Mouse (Mus musculus): ENCODE measurements around the gene Gm49361.

The Gm49361 gene

DNA sequence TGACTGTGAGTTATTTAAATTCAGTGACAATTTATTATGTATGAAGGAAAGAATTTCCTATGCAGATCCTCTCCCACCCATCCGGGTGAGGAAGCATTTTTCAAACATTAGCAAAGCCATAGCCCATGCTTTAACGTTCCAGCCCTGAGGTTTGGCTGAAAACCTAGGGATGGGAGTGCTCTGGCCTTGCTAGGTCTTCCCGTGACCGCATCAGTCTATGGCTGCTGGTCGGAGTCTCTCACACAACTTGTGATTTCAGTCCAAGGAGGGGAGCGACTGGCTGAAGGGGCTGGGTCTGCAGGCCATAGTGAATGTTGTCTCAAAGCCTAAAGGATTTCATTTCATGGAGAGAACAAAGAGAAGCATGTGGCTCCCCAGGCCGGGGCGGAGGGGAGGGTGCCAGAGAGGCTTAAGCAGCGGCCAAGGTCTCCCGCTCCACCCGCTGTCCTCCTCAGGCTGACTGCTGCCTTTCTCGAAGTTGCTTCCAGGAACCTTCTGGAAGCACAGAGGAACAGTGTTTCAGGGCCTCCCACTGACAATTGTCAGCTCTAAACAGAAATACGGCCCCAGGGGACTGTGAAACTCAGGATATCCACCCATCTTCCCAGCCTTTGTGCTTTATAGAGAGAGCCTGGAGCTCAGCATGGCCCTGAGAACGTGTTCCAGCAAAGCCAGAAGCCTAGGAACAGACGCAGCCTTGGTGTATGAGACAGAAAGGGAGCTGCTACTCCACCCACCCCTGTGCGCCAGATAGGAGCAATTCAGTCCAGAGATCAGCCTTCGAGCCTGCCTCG is 38.6 kb downstream of the Gm49361 start:
- TF ChIP-seq GATA4 (IDR thresholded peaks at IDR 0.05; ENCODE audit: insufficient replicate concordance, low read length), result no peak

DNA sequence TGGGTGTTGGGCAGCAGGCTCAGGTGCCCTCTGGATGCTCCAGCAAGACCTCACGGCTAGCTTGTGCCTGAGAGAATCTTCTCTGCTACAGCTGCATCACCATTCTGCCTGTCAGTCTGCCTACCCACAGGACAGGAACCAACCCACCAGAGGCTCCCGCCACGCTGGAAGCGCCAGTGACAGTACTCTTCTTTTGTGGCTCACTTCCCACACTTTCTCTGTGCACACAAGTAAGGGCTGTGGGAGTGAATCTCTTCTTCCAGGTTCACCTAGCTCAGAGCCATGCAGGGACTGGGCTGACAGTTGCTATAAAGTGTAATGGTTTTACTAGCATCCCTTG is 39.2 kb downstream of the Gm49361 start:
- TF ChIP-seq GATA4 (IDR thresholded peaks at IDR 0.05; ENCODE audit: insufficient replicate concordance, low read length), result no peak

DNA sequence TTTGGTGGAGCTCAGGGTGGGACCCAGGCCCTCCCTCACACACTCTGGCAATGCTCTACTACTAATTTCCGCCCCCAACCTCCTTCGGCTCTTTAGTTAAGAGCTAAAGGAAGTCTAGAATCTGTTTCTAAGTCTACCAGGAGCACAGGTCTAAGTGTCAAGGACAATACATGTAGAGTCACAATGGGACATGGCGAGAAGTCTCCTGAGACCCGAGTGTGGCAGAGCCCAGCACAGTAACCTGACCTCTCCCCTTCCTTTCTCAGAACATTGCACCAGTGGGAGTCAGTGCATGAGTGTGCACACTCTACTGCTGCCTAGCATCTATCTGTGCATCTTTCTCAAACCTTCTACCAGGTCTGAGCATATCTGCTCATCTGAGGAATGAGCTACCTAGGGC is 40.1 kb downstream of the Gm49361 start:
- no peak for TF ChIP-seq GATA4 (IDR thresholded peaks at IDR 0.05; ENCODE audit: insufficient replicate concordance, low read length)

DNA sequence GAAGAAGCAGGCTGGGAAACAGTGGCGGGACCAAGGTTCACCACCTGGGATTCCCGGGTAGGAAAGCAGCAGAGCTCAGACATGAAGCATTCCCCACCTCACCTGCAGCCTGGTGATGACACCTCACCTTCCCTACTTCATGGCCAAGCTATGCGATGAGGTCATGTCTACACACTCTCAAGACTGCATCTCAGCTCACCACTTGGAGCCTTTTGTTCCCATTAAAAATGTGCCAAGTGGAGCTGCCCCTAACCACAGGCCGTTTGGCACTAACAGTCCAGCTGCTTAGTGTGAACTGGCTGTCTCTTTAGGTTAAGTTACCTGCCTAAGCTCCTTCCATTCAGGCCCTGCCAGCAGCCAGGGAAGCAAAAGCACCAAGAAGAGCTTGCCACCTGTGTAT is 40.8 kb downstream of the Gm49361 start:
- TF ChIP-seq GATA4 (IDR thresholded peaks at IDR 0.05; ENCODE audit: insufficient replicate concordance, low read length), result no peak

DNA sequence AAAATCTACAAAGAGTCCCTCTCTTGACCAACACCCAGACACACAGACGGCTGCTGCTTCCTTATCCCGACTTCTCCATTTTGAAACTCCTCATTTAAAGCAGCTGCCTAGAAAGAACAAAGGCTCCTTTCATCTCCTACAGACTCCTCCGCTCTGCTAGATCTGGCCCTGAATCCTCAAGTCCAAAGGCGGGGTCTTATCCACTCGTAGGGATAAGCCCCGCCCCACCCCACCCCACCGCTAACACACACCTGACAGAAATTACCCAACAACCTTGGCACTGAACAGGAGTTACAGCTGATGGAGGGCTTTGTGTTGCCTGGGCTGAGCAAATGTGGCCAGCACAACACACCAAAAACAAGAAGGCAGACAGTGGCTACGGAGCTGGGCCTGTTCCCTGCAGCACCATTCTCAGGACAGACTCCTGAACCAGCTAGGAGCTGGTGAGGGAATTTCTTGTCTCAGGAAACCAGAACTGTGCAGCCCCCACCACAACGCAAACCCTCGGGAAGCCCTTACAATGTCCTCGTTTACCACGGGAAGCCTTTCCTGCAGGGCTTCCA is 43.9 kb downstream of the Gm49361 start:
- no peak for TF ChIP-seq GATA4 (IDR thresholded peaks at IDR 0.05; ENCODE audit: insufficient replicate concordance, low read length)

DNA sequence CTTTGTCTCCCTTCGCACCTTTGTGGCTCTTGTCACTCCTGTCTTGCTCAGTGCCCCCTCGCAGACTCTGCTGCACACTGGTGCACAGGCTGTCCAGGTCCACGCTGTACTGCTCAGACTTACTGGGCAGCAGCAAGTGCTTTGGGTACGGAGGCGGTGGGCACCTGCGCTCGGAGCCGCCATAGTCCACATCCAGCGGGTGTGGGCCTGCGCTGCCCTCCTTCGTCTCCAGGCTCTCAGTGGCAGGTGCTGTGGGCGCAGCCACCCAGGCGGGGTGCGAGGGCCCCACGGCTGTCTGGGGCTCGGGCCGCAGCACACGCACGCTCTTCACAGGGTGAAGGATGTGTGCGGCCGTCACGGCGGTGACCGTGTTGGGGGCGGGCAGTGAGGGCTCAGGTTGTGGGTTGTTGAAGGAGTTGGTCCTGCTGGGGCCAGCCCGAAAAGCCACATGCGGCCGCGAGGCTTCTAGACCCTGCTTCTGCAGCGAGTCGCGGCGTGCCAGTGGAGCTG is 46.4 kb downstream of the Gm49361 start:
- TF ChIP-seq GATA4 (IDR thresholded peaks at IDR 0.05; ENCODE audit: insufficient replicate concordance, low read length), result no peak

DNA sequence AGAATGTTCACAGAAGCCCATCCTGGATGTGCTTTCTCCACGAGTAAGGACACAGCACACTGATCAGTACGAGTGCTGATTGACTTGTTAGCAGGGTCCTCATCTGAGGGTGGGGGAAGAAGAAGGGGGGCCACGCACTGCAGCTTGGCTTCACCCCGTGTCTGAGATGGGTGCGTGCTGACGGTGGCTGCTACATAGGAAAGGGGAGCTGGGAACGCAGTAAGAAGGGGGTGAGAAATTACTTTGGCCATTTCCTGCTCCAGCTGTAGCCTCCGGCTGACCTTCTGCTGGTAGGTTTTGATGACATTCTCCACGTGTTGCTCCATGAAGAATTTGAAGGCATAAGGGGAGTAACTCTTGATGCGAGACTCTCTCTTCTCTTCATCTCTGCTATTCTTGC is 46.9 kb downstream of the Gm49361 start:
- no peak for TF ChIP-seq GATA4 (IDR thresholded peaks at IDR 0.05; ENCODE audit: insufficient replicate concordance, low read length)

DNA sequence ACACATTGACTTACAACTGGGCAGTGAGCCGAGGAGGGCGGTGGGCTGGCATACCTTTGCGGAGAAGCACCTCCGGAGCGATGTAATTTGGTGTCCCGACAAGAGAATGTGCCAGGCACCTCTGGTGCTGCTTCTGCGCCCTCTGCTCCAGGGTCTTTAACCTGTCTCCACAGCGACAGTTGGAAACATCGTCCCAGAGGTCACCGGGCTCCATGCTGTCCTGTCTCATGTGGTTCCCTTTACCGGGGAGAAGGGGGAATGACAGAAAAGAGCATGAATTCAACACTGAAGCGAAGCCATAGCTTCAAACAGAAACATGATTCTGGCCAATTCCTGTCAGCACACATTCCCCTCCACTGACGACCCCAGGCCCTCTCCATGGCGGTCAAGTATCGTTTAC is 49.8 kb downstream of the Gm49361 start:
- TF ChIP-seq GATA4 (IDR thresholded peaks at IDR 0.05; ENCODE audit: insufficient replicate concordance, low read length), result no peak

DNA sequence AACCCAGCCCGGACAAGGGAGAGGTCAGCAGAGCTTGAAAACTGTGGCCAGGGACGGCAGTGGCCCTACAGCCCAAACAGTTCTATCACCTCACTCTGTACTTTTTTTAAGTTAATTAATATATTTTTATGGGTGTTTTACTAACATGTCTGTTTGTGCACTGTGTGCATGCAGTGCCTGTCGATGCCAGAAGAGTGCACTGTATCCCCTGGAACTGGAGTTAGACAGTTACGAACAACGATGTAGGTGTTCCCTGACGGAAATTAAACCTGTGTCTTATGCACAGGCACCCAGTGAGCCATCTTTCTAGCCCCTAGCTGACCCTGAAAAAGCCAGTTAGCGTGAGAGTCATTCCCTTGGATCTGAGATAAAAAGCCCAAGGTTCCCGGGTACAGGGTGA is 50.4 kb downstream of the Gm49361 start:
- no peak for TF ChIP-seq GATA4 (IDR thresholded peaks at IDR 0.05; ENCODE audit: insufficient replicate concordance, low read length)

DNA sequence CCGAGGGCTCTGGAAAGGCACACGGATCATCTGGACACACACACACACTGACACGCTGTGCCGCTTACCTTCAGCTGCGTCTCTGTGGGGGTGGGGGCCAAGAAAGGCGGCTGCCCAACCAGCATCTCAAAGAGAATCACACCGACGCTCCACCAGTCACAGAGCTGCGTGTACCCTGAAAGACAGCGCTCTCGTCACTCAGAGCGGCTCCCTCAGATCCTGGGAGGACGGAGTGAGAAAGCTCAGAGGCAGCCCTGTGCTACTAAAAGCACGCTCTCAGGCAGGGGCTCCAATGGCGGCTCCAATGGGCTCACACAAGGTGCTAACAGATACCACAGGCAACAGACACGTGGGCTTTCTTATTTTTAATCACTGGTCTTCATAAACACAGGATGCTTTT is 51.7 kb downstream of the Gm49361 start:
- no peak for TF ChIP-seq GATA4 (IDR thresholded peaks at IDR 0.05; ENCODE audit: insufficient replicate concordance, low read length)

DNA sequence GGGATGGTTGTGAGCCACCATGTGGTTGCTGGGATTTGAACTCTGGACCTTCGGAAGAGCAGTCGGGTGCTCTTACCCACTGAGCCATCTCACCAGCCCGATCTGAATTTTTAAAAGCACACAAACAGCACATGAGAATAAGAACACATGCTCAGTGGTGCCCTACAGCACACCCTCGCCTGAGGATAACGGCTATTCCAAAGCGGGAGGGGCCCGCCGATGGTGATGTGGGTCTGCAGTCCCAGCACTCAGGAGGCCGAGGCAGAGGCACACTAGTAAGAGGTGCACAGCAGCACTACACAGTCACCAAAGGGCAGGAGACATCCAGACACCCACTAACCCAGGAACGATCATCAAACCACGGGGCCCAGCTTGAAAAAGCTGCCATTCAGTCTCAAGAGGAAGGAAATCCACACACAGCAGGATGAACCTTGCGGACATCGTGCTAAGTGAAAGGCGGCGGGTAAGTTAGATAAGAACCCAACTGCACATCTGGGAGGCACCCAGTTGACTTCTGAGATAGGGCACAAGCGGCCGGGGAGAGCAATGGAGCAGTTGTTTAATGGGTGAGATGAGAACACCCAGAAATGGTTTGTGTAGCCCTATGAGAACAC is 53.3 kb downstream of the Gm49361 start:
- TF ChIP-seq GATA4 (IDR thresholded peaks at IDR 0.05; ENCODE audit: insufficient replicate concordance, low read length), result no peak

DNA sequence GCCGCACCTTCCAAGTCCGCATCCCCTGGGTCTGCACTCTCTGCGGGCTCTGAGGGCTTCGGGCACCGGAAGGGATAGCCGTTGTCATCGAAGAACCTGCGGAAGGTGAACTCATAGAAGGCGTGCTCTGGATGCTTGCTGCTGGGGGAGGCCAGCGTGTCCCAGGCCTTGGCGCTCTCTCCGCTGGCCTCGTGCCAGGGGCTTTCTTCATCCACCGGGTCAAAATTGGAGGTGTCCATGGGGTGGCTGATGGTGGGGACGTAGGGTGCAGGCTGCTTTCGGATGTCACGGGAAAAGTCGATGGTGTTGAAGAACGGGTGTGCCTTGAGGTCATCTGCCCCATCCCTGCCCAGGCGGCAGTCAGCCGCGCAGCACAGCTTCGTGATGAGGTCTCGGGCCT is 54.6 kb downstream of the Gm49361 start:
- TF ChIP-seq GATA4 (IDR thresholded peaks at IDR 0.05; ENCODE audit: insufficient replicate concordance, low read length), result no peak

DNA sequence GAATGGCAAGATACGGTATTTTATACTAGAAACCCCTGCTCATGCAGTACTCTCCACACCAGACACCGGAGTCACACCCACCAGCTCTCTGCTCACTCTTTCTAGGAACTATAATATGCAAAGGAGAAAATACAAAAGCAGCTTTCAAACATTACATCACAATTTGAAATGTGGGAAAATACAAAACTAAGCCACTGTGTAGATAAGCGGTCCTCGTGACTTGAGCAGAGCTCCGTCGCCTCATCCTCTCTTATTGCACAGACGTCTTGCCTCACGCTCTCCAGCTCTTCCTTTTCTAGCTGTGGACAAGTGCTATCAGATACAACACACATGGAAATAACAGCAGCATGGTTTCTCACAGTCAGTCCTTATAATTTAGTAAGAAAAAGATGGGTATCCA is 55.2 kb downstream of the Gm49361 start:
- no peak for TF ChIP-seq GATA4 (IDR thresholded peaks at IDR 0.05; ENCODE audit: insufficient replicate concordance, low read length)

DNA sequence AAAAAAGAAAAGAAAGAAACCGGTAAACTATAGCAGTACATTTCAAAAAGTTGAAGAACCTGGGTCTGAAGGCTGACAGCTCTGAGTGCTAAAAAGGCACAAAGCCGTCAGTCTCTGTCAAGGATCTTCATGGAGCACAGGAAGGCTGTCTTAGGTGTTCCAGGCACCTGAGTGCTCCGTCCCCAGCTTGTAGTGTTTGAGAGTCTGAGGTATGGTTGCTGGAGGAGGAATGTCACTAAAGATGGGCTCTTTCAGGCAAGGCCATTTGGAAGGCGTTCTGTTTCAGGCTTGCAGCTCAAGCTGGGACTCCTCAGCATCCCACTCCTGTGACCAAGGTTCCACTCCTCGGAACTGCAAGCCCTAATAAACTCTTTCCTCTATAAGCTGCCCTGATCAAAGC is 58.5 kb downstream of the Gm49361 start:
- TF ChIP-seq GATA4 (IDR thresholded peaks at IDR 0.05; ENCODE audit: insufficient replicate concordance, low read length), result no peak

DNA sequence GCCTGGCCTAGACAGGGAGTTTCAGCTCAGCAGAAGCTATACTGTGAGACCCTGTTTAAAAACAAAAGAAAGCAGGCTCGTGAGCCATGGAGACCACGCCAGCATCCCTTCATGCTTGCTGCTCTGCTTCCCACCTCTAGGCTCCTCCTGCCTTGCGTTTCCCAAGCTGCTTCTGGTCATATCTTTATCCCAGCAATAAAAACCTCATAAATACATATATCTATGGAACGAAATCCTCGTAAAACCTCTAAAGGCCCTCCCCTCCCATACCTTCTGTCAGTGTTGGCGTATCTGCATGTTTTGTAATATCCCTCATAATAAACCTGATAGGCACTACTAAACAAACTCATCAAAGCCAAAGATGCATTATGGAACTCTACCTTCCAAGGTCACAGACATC is 59.3 kb downstream of the Gm49361 start:
- no peak for TF ChIP-seq GATA4 (IDR thresholded peaks at IDR 0.05; ENCODE audit: insufficient replicate concordance, low read length)

DNA sequence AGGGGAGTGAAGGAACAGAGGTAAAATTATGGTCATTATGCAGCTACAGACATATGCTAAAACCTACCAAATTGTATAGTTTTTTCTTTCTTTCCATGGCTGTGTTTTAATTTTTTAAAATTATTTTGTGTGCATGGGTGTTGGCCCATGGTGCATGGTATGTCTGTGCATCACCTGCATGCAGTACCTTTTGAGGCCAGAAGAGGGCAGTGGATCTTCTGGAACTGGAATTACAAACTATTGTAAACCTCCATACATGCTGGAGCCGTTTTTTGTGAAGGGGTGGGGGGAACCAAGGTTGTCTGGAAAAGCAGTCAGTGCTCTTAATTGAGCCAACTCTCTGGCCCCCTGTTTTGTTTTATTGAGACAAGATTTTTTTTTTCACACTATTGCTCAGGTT is 61.3 kb downstream of the Gm49361 start:
- no peak for TF ChIP-seq GATA4 (IDR thresholded peaks at IDR 0.05; ENCODE audit: insufficient replicate concordance, low read length)
